Mouse (Mus musculus) heart, embryonic 16.5 days (tissue): ENCODE results near the gene Neto2. TPM values are rescaled to one million over a fixed set of nuclear protein-coding genes. Genes with fewer than 3 reads are reported as not detected.
"Not testable (repeated sequence)": the region's sequence is repeated elsewhere in the genome, so short reads cannot be mapped to it uniquely, and the experiment has no call there.

Source experiments
- ATAC-seq: fragments of 200-750 bp; cut with Nextera tagmentation; replicated peaks from 2 replicates; pipeline ENCODE4 v1.8.0; 2017; ENCODE audit warnings: moderate number of reproducible peaks; ENCODE audit not compliant: insufficient read depth, low FRiP score; ENCODE audit errors: extremely low read depth
- H3K27ac ChIP-seq: fragments of 300-500 bp; sonication (generic); 2 replicates; pipeline ENCODE4 v1.5.1; 2014; ENCODE audit warnings: mild to moderate bottlenecking, low read length, control low read depth, moderate library complexity
- H3K27me3 ChIP-seq: fragments of 300-500 bp; sonication (generic); 2 replicates; pipeline ENCODE4 v1.6.1; 2014; ENCODE audit warnings: low read length, mixed read lengths; ENCODE audit not compliant: control insufficient read depth, insufficient read depth
- H3K36me3 ChIP-seq: fragments of 300-500 bp; sonication (generic); 2 replicates; pipeline ENCODE4 v1.6.1; 2014; ENCODE audit not compliant: control insufficient read depth, insufficient read depth
- H3K4me1 ChIP-seq: fragments of 300-500 bp; sonication (generic); 2 replicates; pipeline ENCODE4 v1.6.1; 2014; ENCODE audit warnings: low read length, mixed read lengths; ENCODE audit not compliant: control insufficient read depth, insufficient read depth
- H3K4me2 ChIP-seq: fragments of 300-500 bp; sonication (generic); 2 replicates; pipeline ENCODE4 v1.6.1; 2014; ENCODE audit warnings: low read depth, mild to moderate bottlenecking, control low read depth, low read length
- H3K4me3 ChIP-seq: fragments of 300-500 bp; sonication (generic); 2 replicates; pipeline ENCODE4 v1.5.1; 2014; ENCODE audit warnings: mild to moderate bottlenecking, control low read depth, low read length
- H3K9ac ChIP-seq: fragments of 300-500 bp; sonication (generic); 2 replicates; pipeline ENCODE4 v1.6.1; 2014; ENCODE audit warnings: low read length, control low read depth
- H3K9me3 ChIP-seq: fragments of 300-500 bp; sonication (generic); replicated peaks from 2 replicates; pipeline ENCODE4 v1.6.1; 2016; ENCODE audit warnings: low read length; ENCODE audit not compliant: control insufficient read depth
- WGBS: fragments of 180-500 bp; shearing (Covaris S2); extraction: QIAGEN DNeasy Blood & Tissue Kit; methylation state at CpG from one replicate; pipeline ENCODE4 v1.1.7; 2014; 5-methylcytosine and 5-hydroxymethylcytosine counted together
- polyA plus RNA-seq: library from polyadenylated mRNA; unstranded; fragments of >200 nt; fragmentation: Nextera tagmentation; extraction: Ambion mirVana; gene quantifications from 2 replicates; pipeline ENCODE4 v1.2.1, GENCODE M21; 2015

The Neto2 gene
- polyA plus RNA-seq, 1 experiment from 2014 or later, result 3.5 TPM

DNA sequence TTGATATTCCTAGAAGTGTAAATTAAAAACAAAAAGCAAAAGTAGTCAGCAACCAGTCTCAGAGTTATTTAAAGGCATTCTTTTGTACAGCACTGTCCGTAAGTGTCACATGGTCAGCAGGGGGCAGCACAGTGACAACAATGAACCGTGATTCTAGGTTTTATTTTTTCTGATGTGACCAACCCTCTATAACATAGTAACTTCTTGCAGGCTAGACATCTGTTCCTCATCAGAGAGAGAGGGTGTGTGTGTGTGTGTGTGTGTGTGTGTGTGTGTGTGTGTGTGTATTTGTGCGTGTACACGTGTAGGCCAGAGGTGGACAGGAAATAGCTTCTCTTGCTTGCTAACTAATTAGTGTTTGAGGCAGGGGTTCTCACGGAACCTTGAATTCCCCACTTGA is 38.7 kb downstream of the Neto2 start:
- no peaks in the 10 kb centered on the region for H3K36me3 ChIP-seq
- H3K9ac ChIP-seq, result no peak overlapping the region
- H3K4me3 ChIP-seq, result no peak overlapping the region
- no peak for ATAC-seq
- no peaks in the 10 kb centered on the region for H3K27me3 ChIP-seq
- no peak overlapping the region for H3K4me2 ChIP-seq
- H3K9me3 ChIP-seq, result no peaks in the 10 kb centered on the region
- no peak overlapping the region for H3K27ac ChIP-seq
- no peaks in the 10 kb centered on the region for H3K4me1 ChIP-seq
- WGBS, result 61% methylated on average over 5 of the region's 5 CpGs

DNA sequence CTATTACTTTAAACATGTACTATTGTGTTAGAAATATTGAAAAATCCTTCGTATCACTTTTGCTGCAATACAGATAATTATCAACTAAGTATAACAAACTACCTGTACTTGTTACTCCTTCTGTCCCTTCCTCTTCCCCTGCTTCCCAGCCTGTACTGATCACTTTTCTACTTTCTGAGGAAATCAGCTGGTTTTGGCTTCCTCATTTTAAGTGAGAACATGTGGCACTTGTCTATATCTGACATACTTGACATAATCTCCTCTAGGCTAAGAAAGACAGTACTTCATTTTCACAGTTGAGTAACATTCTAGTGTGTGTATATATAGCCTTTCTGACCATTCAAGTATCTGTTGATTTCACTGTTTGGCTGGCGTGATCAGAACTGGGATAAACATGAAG is 49.5 kb downstream of the Neto2 start:
- Histone ChIP-seq H3K4me2 (no peak overlapping the region), H3K9ac (no peak overlapping the region), H3K36me3 (no peaks in the 10 kb centered on the region), H3K27me3 (no peaks in the 10 kb centered on the region), H3K4me1 (no peaks in the 10 kb centered on the region), H3K9me3 (no peaks in the 10 kb centered on the region), H3K27ac (no peak overlapping the region), H3K4me3 (no peak overlapping the region)
- 84% methylated on average over 2 of the region's 2 CpGs for WGBS
- ATAC-seq, result no peak

DNA sequence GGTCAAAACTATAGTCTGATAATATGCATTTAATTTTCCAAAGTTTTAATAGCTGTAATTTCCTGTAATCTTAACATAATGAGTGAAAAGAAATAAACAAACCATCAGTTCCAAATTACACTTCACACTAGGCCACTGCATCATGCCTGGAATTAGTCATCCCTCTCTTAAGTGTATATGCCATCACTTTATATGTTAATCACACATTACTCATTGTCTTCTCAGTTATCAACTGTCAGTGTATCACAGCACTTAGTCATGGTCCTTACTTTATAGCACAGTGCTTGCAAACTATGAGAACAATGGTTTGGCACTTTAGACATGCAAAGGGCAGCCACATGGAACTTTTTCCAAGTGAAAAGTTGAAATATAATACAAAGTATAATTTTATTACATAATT is 52.2 kb downstream of the Neto2 start:
- Histone ChIP-seq H3K36me3 (no peaks in the 10 kb centered on the region), H3K27ac (no peak overlapping the region), H3K27me3 (no peaks in the 10 kb centered on the region), H3K9me3 (no peaks in the 10 kb centered on the region), H3K9ac (no peak overlapping the region), H3K4me2 (no peak overlapping the region), H3K4me1 (no peaks in the 10 kb centered on the region), H3K4me3 (no peak overlapping the region)
- no peak for ATAC-seq

DNA sequence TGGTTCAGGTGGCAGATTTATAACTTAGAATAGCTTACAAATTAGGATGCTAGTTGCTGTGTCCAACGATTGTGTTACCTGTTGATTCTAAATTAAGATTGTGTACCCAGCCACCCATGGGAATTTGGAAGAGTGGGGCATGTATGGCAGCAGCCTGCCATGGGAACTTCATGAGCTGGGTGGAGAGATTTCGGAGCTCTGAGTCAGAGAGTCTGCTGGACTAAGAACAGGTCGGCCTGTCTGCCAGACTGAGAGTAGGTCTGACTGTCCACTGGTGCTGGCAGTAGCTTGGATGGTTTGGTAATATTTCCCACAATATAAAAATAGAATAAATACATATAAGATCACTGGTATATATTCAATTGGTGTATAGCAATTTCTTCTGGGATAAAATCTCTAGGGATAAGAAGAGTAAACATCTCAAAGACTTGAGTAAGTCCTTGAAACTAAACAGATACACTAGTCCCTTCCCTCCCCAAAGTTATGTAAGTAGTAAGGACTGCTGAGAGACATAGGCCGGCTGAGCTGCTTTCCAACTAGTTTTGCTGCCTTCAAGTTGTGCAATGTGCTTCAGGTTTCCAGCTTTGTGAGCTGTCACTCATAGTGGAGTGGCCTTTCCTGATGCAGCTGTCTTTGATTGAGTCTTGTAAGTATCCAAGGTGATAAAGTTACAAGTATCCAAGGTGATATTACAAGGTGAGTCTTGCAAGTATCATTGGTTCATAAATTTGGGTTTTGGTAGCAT is 55.6 kb downstream of the Neto2 start:
- no peak for ATAC-seq
- Histone ChIP-seq H3K27me3 (no peaks in the 10 kb centered on the region), H3K36me3 (no peaks in the 10 kb centered on the region), H3K4me1 (no peaks in the 10 kb centered on the region), H3K4me2 (no peak overlapping the region), H3K4me3 (no peak overlapping the region), H3K9me3 (no peaks in the 10 kb centered on the region), H3K27ac (no peak overlapping the region), H3K9ac (no peak overlapping the region)
- WGBS, result 72% methylated on average over 4 of the region's 4 CpGs

DNA sequence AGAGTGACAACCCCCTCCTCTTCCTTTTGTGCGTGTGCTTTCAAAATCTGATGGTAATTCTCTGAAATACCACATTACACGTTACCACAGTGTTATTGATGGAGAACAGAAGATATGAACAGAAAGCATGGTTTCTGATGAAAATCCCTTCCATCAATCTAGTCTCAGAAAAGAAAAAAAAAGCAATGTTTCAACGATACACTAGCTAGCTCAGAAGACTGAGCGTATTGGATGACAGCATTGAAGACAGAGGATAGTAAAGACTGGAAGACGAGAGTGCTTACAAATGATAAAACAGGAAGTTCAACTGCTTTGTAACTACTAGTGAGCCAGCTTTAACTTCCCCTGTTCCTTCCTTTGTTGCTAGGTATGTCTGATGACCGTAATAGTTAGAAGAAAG is 76.3 kb downstream of the Neto2 start:
- Histone ChIP-seq H3K9me3 (no peaks in the 10 kb centered on the region), H3K9ac (no peak overlapping the region), H3K27me3 (no peaks in the 10 kb centered on the region), H3K4me2 (no peak overlapping the region), H3K4me3 (no peak overlapping the region), H3K36me3 (no peaks in the 10 kb centered on the region), H3K27ac (no peak overlapping the region), H3K4me1 (no peaks in the 10 kb centered on the region)
- no peak for ATAC-seq
- WGBS, result 73% methylated on average over 6 of the region's 6 CpGs

DNA sequence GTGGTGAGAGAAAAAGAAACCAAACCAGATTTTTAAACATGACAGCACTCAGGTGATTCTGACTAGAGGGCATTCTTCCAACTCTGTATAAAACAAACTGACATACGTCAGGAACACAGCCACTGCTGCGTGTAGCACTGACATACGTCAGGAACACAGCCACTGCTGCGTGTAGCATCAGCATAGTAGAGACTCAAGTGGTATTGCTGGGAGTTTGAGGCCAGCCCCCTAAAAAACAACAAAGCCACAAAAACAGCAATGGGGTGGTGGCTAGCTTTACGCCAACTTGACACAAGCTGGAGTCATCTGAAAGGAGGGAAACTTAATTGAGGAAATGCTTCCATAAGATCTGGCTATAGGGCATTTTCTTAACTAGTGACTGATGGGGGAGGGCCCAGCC is 77.5 kb downstream of the Neto2 start:
- Histone ChIP-seq H3K9me3 (no peaks in the 10 kb centered on the region), H3K4me1 (no peaks in the 10 kb centered on the region), H3K4me2 (no peak overlapping the region), H3K27ac (no peak overlapping the region), H3K9ac (no peak overlapping the region), H3K4me3 (no peak overlapping the region), H3K27me3 (no peaks in the 10 kb centered on the region), H3K36me3 (no peaks in the 10 kb centered on the region)
- WGBS, result 73% methylated on average over 5 of the region's 5 CpGs
- no peak for ATAC-seq

DNA sequence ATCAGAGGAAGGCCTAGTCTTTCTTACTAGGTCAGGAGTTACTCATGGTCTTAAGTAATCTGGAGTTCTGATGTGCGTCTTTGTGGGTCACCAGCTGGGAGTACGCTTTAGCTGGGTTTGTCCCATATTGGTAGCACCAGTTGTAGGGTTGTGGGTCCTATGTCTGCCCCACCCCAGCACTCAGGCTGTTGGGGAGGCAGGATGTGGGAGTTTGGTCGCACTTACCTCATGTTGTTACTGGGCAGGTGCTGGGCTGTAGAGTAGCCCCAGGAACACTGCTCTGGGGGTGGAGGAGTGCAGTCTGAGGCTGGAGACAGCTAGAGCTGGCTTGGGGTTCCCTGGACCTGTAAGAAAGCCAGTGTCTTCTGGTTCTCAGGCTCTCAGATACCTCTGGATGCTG is 81.9 kb downstream of the Neto2 start:
- 73% methylated on average over 3 of the region's 3 CpGs for WGBS
- no peaks in the 10 kb centered on the region for H3K27me3 ChIP-seq
- no peaks in the 10 kb centered on the region for H3K4me1 ChIP-seq
- no peak for ATAC-seq
- H3K4me3 ChIP-seq, result no peak overlapping the region
- H3K36me3 ChIP-seq, result no peaks in the 10 kb centered on the region
- H3K9ac ChIP-seq, result no peak overlapping the region
- H3K9me3 ChIP-seq, result no peaks in the 10 kb centered on the region
- no peak overlapping the region for H3K27ac ChIP-seq
- H3K4me2 ChIP-seq, result no peak overlapping the region

DNA sequence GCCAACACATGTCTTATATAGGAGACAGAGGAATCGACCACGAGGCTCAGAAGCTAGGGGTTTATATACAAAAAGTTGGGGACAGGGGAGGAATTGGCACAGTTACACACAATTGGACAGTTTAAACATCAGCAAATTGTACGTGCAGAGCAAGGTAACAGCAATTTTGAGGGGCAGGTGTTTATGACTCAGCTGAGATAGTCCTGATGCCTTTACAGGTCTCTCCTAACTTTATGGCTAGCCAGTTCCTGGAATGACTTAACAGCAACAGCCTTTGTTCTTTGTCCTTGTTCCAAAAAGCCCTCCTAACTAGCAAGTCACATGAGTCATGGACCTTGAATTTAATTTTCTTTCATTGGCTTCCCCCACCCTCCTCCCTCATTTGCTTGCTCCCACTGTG is 83.6 kb downstream of the Neto2 start:
- not testable (repeated sequence) for H3K9ac ChIP-seq, ATAC-seq, H3K4me1 ChIP-seq, H3K36me3 ChIP-seq, H3K4me2 ChIP-seq, H3K27me3 ChIP-seq, H3K4me3 ChIP-seq, H3K27ac ChIP-seq, H3K9me3 ChIP-seq
- 92% methylated on average over 3 of the region's 3 CpGs for WGBS

DNA sequence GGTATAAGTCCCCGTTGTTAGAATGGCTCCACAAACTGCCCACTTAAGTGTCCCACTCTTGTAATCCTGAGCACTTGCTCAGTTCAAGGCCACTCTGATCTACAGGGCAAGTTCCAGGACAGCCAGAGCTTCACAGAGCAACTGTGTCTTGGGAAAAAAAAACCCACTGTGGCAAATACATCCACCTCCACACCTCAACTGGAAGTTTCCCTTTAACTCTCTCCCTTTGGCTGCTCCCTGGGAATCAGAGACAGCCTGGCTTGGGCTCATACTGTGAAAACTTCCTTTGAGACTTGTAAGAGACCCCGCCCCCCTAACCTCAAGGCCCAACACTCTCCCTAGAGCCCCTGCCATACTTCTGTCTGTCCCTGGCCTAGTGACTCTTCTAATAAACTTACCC is 91.9 kb downstream of the Neto2 start:
- Histone ChIP-seq H3K27ac (no peak overlapping the region), H3K4me2 (no peak overlapping the region), H3K27me3 (no peaks in the 10 kb centered on the region), H3K36me3 (no peaks in the 10 kb centered on the region), H3K4me1 (no peaks in the 10 kb centered on the region), H3K9me3 (no peaks in the 10 kb centered on the region), H3K4me3 (no peak overlapping the region), H3K9ac (no peak overlapping the region)
- no peak for ATAC-seq
- 64% methylated on average over 2 of the region's 2 CpGs for WGBS
